Mouse (Mus musculus) G1E (cell line): ENCODE measurements at regions not wholly inside any gene's neighbourhood (a gene's known extent, or its start where the extent isn't known, plus 50 kb on each side); places are given as distances from the start of the nearest gene placed in this dataset.

Experiments
- ATAC-seq: 2 replicates; pipeline ENCODE4 v1.8.0; 2016; ENCODE audit warnings: mild to moderate bottlenecking; ENCODE audit not compliant: insufficient number of reproducible peaks, poor library complexity, low FRiP score, severe bottlenecking; ENCODE audit errors: extremely low read depth
- DNase-seq: peaks from one replicate; pipeline ENCODE4 v3.0.0; 2012; ENCODE audit warnings: low spot score
- H3K27me3 ChIP-seq: 2 replicates; pipeline ENCODE4 v1.6.1; 2012; ENCODE audit warnings: mild to moderate bottlenecking, low read length, inconsistent platforms; ENCODE audit not compliant: insufficient read depth
- H3K36me3 ChIP-seq: replicated peaks from 2 replicates; pipeline ENCODE3; 2012; ENCODE audit warnings: mild to moderate bottlenecking, inconsistent platforms
- H3K4me1 ChIP-seq: 2 replicates; pipeline ENCODE4 v1.6.1; 2012; ENCODE audit warnings: low read depth, low read length, inconsistent platforms, mixed read lengths; ENCODE audit not compliant: insufficient read depth
- H3K4me3 ChIP-seq: 2 replicates; pipeline ENCODE4 v1.5.1; 2012; ENCODE audit warnings: low read depth, mild to moderate bottlenecking, inconsistent platforms, low read length, moderate library complexity, mixed read lengths
- H3K9me3 ChIP-seq: replicated peaks from 2 replicates; pipeline ENCODE4 v1.6.1; 2012; ENCODE audit warnings: inconsistent platforms
- CTCF ChIP-seq: IDR thresholded peaks from 2 replicates; pipeline ENCODE4 v1.5.1; 2012; ENCODE audit warnings: low read depth, low read length, inconsistent platforms, mixed read lengths
- GATA1 ChIP-seq: IDR thresholded peaks from 2 replicates; pipeline ENCODE4 v1.6.1; 2012; ENCODE audit warnings: borderline replicate concordance, low read length, inconsistent platforms, mixed read lengths
- GATA2 ChIP-seq: IDR thresholded peaks from 2 replicates; pipeline ENCODE4 v1.6.1; 2012; ENCODE audit warnings: low read depth, low read length, inconsistent platforms, borderline replicate concordance
- POLR2AphosphoS5 ChIP-seq: IDR thresholded peaks from 2 replicates; pipeline ENCODE4 v1.6.1; 2012; ENCODE audit warnings: low read depth, low read length, inconsistent platforms; ENCODE audit not compliant: insufficient replicate concordance
- TAL1 ChIP-seq: conservative IDR thresholded peaks from 2 replicates; pipeline ENCODE4 v1.6.1; 2012; ENCODE audit warnings: low read depth, low read length, inconsistent platforms, mixed read lengths

DNA sequence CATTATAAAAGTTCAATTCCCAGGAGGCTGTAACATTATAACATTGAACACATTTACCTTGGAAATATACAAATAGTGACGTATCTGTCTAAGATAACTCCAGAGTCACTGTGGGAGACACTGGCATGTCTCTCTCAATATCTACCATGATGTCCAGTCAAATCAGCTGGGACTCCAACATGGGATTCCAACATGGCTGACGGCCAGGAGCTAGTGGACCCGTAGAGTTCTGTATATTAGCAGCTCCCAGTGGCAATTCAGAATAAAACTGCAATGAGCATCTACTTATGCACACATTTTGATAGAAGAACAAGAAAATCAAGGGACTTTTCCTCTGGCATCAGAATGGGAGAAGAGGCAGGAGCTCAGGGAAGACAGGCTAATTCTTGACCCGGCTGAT is 123.4 kb downstream of the Tomm20 start:
- H3K36me3 ChIP-seq, result no peaks in the 10 kb centered on the region
- peaks cover 60% of the 10 kb centered on the region for H3K4me1 ChIP-seq
- no peak for ATAC-seq
- no peak for DNase-seq
- H3K27me3 ChIP-seq, result no peaks in the 10 kb centered on the region
- no peak for TF ChIP-seq CTCF
- no peak for TF ChIP-seq GATA2
- TF ChIP-seq TAL1, result no peak
- no peak for TF ChIP-seq POLR2AphosphoS5
- TF ChIP-seq GATA1, result no peak
- no peak overlapping the region for H3K4me3 ChIP-seq
- no peaks in the 10 kb centered on the region for H3K9me3 ChIP-seq

GRCm38 (mm10) chr8:126821279-126821678 is 124.4 kb downstream of the Tomm20 start:
- ATAC-seq (no peak), DNase-seq (no peak)
- Histone ChIP-seq H3K4me3 (no peak overlapping the region), H3K9me3 (no peaks in the 10 kb centered on the region), H3K36me3 (no peaks in the 10 kb centered on the region), H3K27me3 (no peaks in the 10 kb centered on the region), H3K4me1 (peaks cover 60% of the 10 kb centered on the region)
- no peak for TF ChIP-seq POLR2AphosphoS5
- TF ChIP-seq GATA1, result no peak
- no peak for TF ChIP-seq CTCF
- no peak for TF ChIP-seq TAL1
- no peak for TF ChIP-seq GATA2

- Histone ChIP-seq H3K36me3 (no peaks in the 10 kb centered on the region), H3K4me1 (peaks cover 60% of the 10 kb centered on the region), H3K9me3 (no peaks in the 10 kb centered on the region), H3K4me3 (no peak overlapping the region), H3K27me3 (no peaks in the 10 kb centered on the region)
- ATAC-seq (no peak), DNase-seq (no peak)
- no peak for TF ChIP-seq TAL1
- TF ChIP-seq GATA1, result no peak
- no peak for TF ChIP-seq POLR2AphosphoS5
- no peak for TF ChIP-seq CTCF
- no peak for TF ChIP-seq GATA2
Observed at GRCm38 (mm10) chr8:126820502-126820901, 125.1 kb downstream of the Tomm20 start.

DNA sequence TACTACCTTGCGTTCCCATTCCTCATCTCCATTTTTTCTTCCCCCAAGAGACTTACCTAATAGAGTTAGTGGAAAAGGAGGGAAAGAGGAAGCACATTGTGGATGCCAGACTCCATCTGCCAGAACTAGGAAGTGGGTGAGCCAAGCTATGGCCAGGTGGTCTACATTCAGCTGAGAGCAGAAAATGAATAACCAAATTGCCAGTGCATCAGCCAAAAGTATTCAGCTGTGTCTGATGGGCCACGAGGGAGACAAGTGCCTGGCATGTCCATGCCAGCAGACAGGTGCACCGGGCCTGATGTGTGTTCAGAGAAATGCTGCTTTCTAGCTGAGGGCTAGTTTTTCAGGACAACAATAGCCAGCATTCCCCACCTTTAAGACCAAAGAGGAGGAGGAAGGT is 126.4 kb downstream of the Tomm20 start:
- no peaks in the 10 kb centered on the region for H3K27me3 ChIP-seq
- H3K4me1 ChIP-seq, result peaks cover 61% of the 10 kb centered on the region
- ATAC-seq (no peak), DNase-seq (no peak)
- no peaks in the 10 kb centered on the region for H3K9me3 ChIP-seq
- no peak overlapping the region for H3K4me3 ChIP-seq
- no peak for TF ChIP-seq GATA2
- TF ChIP-seq GATA1, result no peak
- no peak for TF ChIP-seq POLR2AphosphoS5
- no peak for TF ChIP-seq TAL1
- no peak for TF ChIP-seq CTCF
- H3K36me3 ChIP-seq, result no peaks in the 10 kb centered on the region

DNA sequence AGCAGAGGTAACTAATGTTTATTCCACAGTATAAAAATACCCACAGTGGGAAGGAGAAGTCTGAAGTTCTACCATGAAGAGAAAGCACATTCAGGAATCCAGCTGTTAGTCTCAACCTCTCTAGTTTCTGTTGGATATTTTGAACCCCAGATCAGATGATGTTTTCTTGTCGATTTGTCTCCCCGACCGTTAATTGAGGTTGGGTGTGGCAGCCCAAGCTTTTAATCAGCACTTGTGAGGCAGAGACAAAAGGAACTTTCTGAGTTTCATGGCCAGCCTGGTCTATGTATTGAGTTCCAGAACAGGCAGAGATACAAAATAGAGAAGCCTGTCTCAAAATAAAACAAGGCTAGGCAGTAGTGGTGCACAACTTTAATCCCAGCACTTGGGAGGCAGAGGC is 129.5 kb downstream of the Tomm20 start:
- 0 out of 2 replicates have a peak, but pooled peaks have one; percentile 40 for ATAC-seq
- Histone ChIP-seq H3K36me3 (no peaks in the 10 kb centered on the region), H3K4me3 (no peak overlapping the region; the same call in 1 of the 2 replicates), H3K9me3 (peaks cover 14% of the 10 kb centered on the region), H3K27me3 (no peaks in the 10 kb centered on the region), H3K4me1 (peaks cover 68% of the 10 kb centered on the region)
- DNase-seq, result no peak
- no peak for TF ChIP-seq CTCF
- TF ChIP-seq GATA2, result no peak

- DNase-seq (no peak), ATAC-seq (no peak)
- Histone ChIP-seq H3K9me3 (peaks cover 14% of the 10 kb centered on the region), H3K36me3 (no peaks in the 10 kb centered on the region), H3K4me3 (no peak overlapping the region), H3K4me1 (peaks cover 59% of the 10 kb centered on the region), H3K27me3 (peaks cover 9% of the 10 kb centered on the region)
- no peak for TF ChIP-seq POLR2AphosphoS5
- no peak for TF ChIP-seq TAL1
- no peak for TF ChIP-seq CTCF
- TF ChIP-seq GATA1, result no peak
- no peak for TF ChIP-seq GATA2
Observed at GRCm38 (mm10) chr8:126814427-126814826, 131.2 kb downstream of the Tomm20 start.

- DNase-seq (no peak), ATAC-seq (no peak)
- H3K4me1 ChIP-seq, result peaks cover 55% of the 10 kb centered on the region
- peaks cover 14% of the 10 kb centered on the region for H3K9me3 ChIP-seq
- no peak for TF ChIP-seq GATA1
- peak; percentile 34; the same call in 1 of the 2 replicates for TF ChIP-seq CTCF
- no peak for TF ChIP-seq TAL1
- no peaks in the 10 kb centered on the region for H3K36me3 ChIP-seq
- no peak overlapping the region for H3K4me3 ChIP-seq
- peaks cover 13% of the 10 kb centered on the region for H3K27me3 ChIP-seq
Observed at GRCm38 (mm10) chr8:126813621-126814020, 132.0 kb downstream of the Tomm20 start.
